Mouse (Mus musculus): ENCODE measurements around the gene Smg7. TPM values are rescaled to one million over a fixed set of nuclear protein-coding genes. Genes with fewer than 3 reads are reported as not detected.

Gene Smg7
- 9.0 and 26.0 TPM in 2 replicates for polyA plus RNA-seq (2012; ENCODE audit: low replicate concordance)

DNA sequence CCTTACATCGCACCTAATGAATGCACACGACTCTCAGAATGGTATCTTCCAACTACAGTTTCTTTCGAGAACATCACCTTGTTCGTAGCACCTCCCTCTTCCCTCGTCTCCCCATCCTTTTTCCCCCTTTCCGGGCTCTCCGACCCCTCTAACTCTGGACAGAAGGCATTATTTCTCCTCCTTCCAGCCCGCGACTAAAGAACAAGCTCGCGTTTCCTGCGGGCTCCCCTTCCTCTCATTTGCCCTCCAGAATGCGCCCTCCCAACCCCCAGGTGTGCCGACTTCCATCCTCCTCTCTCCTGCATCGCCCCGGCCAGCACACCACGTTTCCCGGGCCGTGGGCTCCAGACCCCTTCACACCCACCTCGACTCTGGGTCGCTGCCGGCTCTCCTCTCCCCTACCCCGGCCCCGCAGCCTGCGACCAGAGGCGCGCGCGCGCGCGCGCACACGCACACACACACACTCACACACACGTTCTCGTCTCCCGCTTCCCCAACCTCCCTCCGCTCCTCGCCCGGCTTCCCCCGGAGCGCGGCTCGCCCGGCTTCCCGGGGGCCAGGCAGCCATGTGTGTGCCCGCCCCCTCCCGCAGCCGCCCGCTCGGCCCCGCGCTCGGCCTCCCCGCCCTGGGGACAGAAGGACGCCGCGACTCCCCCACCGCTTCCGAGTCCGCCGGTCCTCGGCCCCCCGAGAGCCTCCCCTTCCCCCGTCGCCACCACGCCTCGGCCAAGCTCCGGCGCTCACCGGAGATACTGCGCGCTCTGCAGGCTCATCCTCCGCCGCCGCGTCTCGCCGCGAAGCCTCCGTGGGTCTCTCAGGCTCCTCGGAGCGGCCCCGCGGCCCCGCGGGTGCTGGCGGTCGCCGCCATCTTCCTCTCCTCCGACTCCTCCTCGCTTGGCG lies at the start of gene Smg7:
TSS of gene Smg7 (minus strand) at position 882 of the 900 bp plus-strand sequence.

DNA sequence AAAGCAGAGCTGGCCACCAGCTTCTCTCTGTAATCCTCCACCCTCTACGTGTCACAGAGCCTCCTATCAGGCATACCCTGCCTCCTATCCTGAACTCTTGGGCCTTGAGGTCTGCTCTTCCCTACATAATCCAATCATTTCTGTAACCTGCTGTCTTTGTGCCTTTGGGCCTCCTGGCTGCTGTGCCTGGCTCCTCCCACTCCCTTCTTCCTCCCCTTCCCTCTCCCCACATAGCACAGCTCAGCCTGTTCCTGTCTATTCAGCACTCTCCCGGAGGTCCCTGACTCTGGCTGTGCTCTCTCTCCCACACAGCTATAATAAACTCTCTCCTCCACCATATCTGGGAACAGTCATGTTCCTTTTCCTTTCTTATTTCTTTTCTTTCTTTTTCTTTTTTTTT lies 102.5 kb downstream of the Smg7 start, which contains the start of gene Ncf2:
TSS of gene Ncf2 (plus strand) at position 298 of the 400 bp plus-strand sequence.

Other genes starting within 250 kb of the Smg7 start
- gene Apobec4, start 152.1 kb downstream of the Smg7 start, polyA plus RNA-seq (2012; ENCODE audit: low replicate concordance) = not detected in 2 replicates
- gene Rgl1, start 136.3 kb downstream of the Smg7 start, polyA plus RNA-seq (2012; ENCODE audit: low replicate concordance) = 6.4 and 13.7 TPM in 2 replicates
- 282 and 762 TPM in 2 replicates for gene Arpc5, start 136.1 kb downstream of the Smg7 start, polyA plus RNA-seq (2012; ENCODE audit: low replicate concordance)
- gene Ncf2, start 102.5 kb downstream of the Smg7 start, polyA plus RNA-seq (2012; ENCODE audit: low replicate concordance) = 45.3 and 108 TPM in 2 replicates
- gene Nmnat2, start 52.3 kb upstream of the Smg7 start, polyA plus RNA-seq (2012; ENCODE audit: low replicate concordance) = 0.12 and 0.20 TPM in 2 replicates